Mouse (Mus musculus) stomach, postnatal 0 days (tissue): ENCODE data around the gene Gstm2.

ENCODE experiments used
- CTCF ChIP-seq: IDR thresholded peaks from 2 replicates; pipeline ENCODE4 v1.5.1; 2016; ENCODE audit warnings: antibody characterized with exemption, low read depth, mild to moderate bottlenecking, moderate library complexity
- EP300 ChIP-seq: optimal IDR thresholded peaks from 2 replicates; pipeline ENCODE3; 2016; ENCODE audit warnings: antibody characterized with exemption

GRCm38 (mm10) chr3:108025318-108025717 lies 39.1 kb upstream of the Gstm2 start:
- TF ChIP-seq CTCF (no peak), EP300 (no peak)
